Mouse (Mus musculus): Measurements from ENCODE around the gene Celf2. TPM values are rescaled to one million over a fixed set of nuclear protein-coding genes. Genes with fewer than 3 reads are reported as not detected.

The Celf2 gene
- polyA plus RNA-seq, 1 experiment = 68.7 TPM

DNA sequence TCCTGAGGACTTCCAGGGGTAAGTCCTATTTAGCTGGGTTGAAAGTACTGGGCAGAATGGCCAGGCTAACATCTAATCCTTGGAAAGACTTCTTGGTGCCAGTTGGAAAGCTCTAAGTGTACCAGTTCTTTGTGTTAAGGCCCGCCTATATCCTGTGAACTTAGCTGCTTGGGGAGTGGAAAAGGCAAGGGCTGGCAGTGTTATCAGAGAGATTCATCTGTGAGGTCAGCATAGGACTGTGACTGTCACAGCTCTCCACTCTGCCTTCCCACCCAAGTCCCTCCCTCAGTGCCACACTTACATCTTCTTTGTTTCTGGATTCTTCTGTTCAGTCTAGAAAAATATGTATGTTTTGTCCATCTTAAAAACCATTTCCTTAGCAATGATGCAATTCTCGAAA is 935.7 kb downstream of the Celf2 start:
- TF ChIP-seq CTCF (IDR thresholded peaks at IDR 0.05; ENCODE audit: borderline replicate concordance, insufficient read depth, low read depth, low read length) (no peak), POLR2A (IDR thresholded peaks at IDR 0.05; ENCODE audit: borderline replicate concordance, insufficient read depth, low read length) (no peak)
- WGBS = 79% methylated on average over 2 of the region's 2 CpGs
- Histone ChIP-seq H3K4me1 (ENCODE audit: control insufficient read depth, insufficient read depth, low read length) (no peaks in the 10 kb centered on the region), H3K4me3 (replicated peaks; ENCODE audit: insufficient read depth, low read depth, low read length) (no peak overlapping the region), H3K27me3 (ENCODE audit: control insufficient read depth, insufficient read depth, low read length) (no peaks in the 10 kb centered on the region), H3K27ac (ENCODE audit: insufficient read depth, low read length) (no peak overlapping the region)
- DNase-seq = no peak

DNA sequence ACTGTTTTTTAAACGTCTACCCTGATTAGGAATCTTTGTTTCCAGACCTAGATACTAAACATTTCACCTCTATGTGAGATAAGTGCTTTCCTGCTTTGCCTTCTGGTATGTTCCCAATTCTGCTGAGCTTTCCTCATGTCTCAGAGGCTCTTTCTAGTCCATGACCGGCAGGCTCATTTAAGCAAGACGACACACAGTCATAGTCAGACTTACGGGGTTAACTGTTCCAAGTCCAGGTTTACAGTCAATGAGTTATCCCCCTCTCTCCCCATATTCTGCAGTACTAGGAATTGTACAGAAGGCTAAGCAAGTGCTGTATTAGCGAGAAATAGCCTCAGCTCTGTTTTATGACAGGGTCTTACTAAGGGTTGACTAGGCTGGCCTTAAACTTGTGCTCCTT is 936.4 kb downstream of the Celf2 start:
- WGBS = 78% methylated on average over 5 of the region's 5 CpGs
- Histone ChIP-seq H3K4me1 (ENCODE audit: control insufficient read depth, insufficient read depth, low read length) (no peaks in the 10 kb centered on the region), H3K27me3 (ENCODE audit: control insufficient read depth, insufficient read depth, low read length) (no peaks in the 10 kb centered on the region), H3K27ac (ENCODE audit: insufficient read depth, low read length) (no peak overlapping the region), H3K4me3 (replicated peaks; ENCODE audit: insufficient read depth, low read depth, low read length) (no peak overlapping the region)
- no peak for TF ChIP-seq CTCF (IDR thresholded peaks at IDR 0.05; ENCODE audit: borderline replicate concordance, insufficient read depth, low read depth, low read length)
- TF ChIP-seq POLR2A (IDR thresholded peaks at IDR 0.05; ENCODE audit: borderline replicate concordance, insufficient read depth, low read length) = no peak
- no peak for DNase-seq

DNA sequence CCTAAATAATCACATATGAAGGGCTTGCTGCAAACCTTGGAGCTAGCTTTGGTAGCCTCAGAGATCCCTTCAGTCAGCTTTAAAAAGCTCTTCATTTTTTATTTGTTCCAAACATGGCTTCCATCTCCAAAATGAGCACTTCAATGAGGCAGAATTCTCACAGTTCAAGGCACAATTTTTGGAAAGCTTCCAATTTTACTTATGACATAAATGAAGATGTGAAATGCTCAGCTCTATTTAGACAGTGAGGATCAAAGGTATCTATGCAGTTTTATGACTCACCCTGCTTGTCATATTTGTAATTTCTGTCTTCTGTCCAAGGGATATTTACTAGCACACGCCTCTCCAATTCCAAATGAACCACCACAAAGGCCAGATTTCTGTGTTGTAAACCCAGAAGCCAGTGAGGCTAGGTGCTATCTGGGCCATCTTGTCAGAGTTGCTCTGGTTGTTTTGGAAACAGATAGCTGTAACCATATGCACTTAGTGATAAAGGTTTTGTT is 940.3 kb downstream of the Celf2 start:
- Histone ChIP-seq H3K4me1 (ENCODE audit: control insufficient read depth, insufficient read depth, low read length) (no peaks in the 10 kb centered on the region), H3K4me3 (replicated peaks; ENCODE audit: insufficient read depth, low read depth, low read length) (no peak overlapping the region), H3K27ac (ENCODE audit: insufficient read depth, low read length) (no peak overlapping the region), H3K27me3 (ENCODE audit: control insufficient read depth, insufficient read depth, low read length) (no peaks in the 10 kb centered on the region)
- TF ChIP-seq CTCF (IDR thresholded peaks at IDR 0.05; ENCODE audit: borderline replicate concordance, insufficient read depth, low read depth, low read length) (no peak), POLR2A (IDR thresholded peaks at IDR 0.05; ENCODE audit: borderline replicate concordance, insufficient read depth, low read length) (no peak)
- peak in 1 of 2 experiments; percentile 14 for DNase-seq
- WGBS = 66% methylated on average over 1 of the region's 1 CpGs

DNA sequence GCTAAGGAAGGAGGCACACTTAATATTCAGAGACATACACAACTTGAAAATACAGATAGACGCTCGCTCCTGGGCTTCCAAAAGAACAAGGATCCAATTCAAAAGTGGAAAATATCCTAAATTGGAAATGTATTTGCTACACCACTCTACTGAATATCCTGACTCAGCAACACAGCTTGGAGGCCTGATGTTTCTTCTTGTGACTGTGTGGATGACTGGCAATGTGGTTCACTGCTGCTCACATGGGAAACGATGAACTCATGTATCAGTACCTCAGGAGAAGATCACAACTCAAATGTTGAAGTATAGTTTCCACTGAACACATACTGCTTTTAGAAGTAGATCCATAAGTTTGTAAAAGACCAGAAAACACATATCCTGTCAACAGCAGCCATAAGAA is 944.2 kb downstream of the Celf2 start:
- H3K27ac ChIP-seq (ENCODE audit: insufficient read depth, low read length) = no peak overlapping the region
- no peak overlapping the region for H3K4me3 ChIP-seq (replicated peaks; ENCODE audit: insufficient read depth, low read depth, low read length)
- TF ChIP-seq POLR2A (IDR thresholded peaks at IDR 0.05; ENCODE audit: borderline replicate concordance, insufficient read depth, low read length) (no peak), CTCF (IDR thresholded peaks at IDR 0.05; ENCODE audit: borderline replicate concordance, insufficient read depth, low read depth, low read length) (no peak)
- no peak for DNase-seq
- 86% methylated on average over 3 of the region's 3 CpGs for WGBS
- no peaks in the 10 kb centered on the region for H3K27me3 ChIP-seq (ENCODE audit: control insufficient read depth, insufficient read depth, low read length)
- H3K4me1 ChIP-seq (ENCODE audit: control insufficient read depth, insufficient read depth, low read length) = no peaks in the 10 kb centered on the region

DNA sequence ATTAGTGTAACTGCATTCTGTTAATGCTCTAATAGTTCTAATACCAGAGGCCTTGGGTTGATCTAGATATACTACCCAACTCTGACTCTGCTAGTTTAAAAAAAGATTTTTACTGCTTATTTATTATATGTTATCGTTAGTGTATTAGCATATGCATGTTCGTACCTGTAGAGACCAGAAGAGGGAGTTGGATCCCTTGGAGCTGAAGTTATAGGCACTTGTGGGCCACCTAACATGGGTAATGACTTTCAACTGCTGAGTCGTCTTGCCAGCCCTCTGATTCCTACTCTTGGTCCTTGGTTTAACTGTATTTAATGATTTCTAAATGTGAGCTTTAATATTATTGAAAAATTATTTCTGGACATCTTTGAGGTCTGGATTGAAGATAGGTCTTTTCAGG is 948.0 kb downstream of the Celf2 start:
- TF ChIP-seq POLR2A (IDR thresholded peaks at IDR 0.05; ENCODE audit: borderline replicate concordance, insufficient read depth, low read length) = no peak
- TF ChIP-seq CTCF (IDR thresholded peaks at IDR 0.05; ENCODE audit: borderline replicate concordance, insufficient read depth, low read depth, low read length) = no peak
- Histone ChIP-seq H3K4me3 (replicated peaks; ENCODE audit: insufficient read depth, low read depth, low read length) (no peak overlapping the region), H3K4me1 (ENCODE audit: control insufficient read depth, insufficient read depth, low read length) (no peaks in the 10 kb centered on the region), H3K27me3 (ENCODE audit: control insufficient read depth, insufficient read depth, low read length) (no peaks in the 10 kb centered on the region), H3K27ac (ENCODE audit: insufficient read depth, low read length) (no peak overlapping the region)
- 94% methylated on average over 3 of the region's 3 CpGs for WGBS
- no peak for DNase-seq

DNA sequence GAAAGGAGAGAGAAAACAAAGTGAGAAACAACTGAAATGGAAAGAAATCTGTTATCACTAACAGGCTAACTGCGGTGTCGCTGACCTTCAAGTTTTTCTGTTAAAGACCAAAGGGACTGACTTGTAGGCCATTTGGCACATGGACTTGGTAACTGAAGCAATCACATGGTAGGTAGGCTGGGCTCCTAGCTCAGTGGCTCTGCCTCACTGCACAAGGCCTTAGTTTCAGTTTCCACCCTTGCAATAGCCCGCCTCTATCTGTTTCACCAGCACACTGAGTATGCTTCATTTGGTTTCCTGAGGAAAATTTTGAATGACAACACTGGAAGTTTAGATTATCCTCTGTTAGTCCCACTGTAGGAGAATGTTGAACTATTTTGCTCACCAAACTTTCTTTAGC is 948.6 kb downstream of the Celf2 start:
- TF ChIP-seq POLR2A (IDR thresholded peaks at IDR 0.05; ENCODE audit: borderline replicate concordance, insufficient read depth, low read length) (no peak), CTCF (IDR thresholded peaks at IDR 0.05; ENCODE audit: borderline replicate concordance, insufficient read depth, low read depth, low read length) (no peak)
- Histone ChIP-seq H3K4me3 (replicated peaks; ENCODE audit: insufficient read depth, low read depth, low read length) (no peak overlapping the region), H3K27ac (ENCODE audit: insufficient read depth, low read length) (no peak overlapping the region), H3K4me1 (ENCODE audit: control insufficient read depth, insufficient read depth, low read length) (no peaks in the 10 kb centered on the region), H3K27me3 (ENCODE audit: control insufficient read depth, insufficient read depth, low read length) (no peaks in the 10 kb centered on the region)
- no peak for DNase-seq
- WGBS = over 99% methylated on average over 3 of the region's 3 CpGs

DNA sequence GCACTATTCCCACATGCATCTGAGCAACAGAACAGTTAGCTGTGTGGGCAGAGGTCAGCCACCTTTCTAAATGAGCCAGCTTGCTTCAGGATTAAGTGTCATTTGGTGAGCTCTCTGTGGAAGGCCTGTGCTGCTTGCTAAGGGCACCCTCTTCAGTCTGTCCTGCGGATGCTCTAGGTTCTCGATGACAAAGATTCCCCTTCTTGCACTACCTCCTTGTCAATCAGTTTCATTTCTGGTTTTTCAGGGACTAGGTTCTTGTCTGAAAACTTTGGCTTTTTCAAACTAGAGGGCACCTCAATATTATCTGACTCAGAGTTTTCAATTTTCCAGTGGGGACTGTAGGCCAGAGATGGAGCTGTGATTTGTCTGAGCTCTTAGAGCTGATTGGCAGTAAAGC is 949.8 kb downstream of the Celf2 start:
- 96% methylated on average over 2 of the region's 2 CpGs for WGBS
- H3K27me3 ChIP-seq (ENCODE audit: control insufficient read depth, insufficient read depth, low read length) = no peaks in the 10 kb centered on the region
- H3K4me1 ChIP-seq (ENCODE audit: control insufficient read depth, insufficient read depth, low read length) = no peaks in the 10 kb centered on the region
- no peak overlapping the region for H3K27ac ChIP-seq (ENCODE audit: insufficient read depth, low read length)
- TF ChIP-seq CTCF (IDR thresholded peaks at IDR 0.05; ENCODE audit: borderline replicate concordance, insufficient read depth, low read depth, low read length) = no peak
- no peak for TF ChIP-seq POLR2A (IDR thresholded peaks at IDR 0.05; ENCODE audit: borderline replicate concordance, insufficient read depth, low read length)
- no peak for DNase-seq
- no peak overlapping the region for H3K4me3 ChIP-seq (replicated peaks; ENCODE audit: insufficient read depth, low read depth, low read length)

DNA sequence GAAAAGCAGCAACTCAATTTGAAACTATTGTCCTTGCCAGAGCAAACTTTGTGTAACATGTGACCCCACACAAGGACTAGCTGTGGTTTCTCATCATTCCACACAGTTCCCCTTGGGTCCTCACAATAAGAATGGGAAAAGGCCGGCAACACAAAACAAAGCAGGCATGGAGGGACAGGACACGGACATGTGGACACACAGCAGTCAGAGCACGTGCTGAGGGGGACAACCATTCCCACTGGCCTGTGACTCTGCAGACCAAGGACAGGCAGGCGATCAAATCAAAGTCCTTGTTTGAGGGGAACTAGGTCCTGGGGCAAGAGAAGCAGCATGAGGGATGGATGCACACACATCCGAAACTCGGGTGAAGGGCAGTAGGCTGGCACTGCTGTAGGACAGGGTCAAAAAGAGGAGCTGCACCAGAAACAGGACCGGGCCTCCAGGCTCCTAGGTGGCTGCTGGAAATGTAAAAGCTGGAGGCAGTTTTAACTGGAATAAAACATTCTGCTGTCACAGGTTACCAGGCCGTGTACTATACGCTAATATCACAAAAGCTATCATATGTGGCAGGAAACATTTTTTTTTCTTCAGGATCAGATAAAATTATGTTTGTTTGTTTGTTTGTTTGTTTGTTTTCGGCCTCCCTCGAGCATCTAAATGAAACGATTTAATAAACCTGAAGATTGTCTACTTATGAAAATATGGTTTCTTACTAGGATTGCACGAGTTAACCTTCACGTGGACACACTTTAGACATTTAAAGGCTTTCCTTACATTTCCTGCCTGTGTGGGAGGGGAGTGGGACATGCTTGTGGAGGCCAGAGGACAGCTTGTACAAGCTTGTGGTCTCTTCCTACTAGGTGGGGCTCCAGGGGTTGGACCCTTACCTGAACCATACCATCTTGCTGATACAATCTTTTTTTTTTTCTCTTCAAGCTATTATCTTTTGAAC is 950.8 kb downstream of the Celf2 start:
- TF ChIP-seq CTCF (IDR thresholded peaks at IDR 0.05; ENCODE audit: borderline replicate concordance, insufficient read depth, low read depth, low read length) (no peak), POLR2A (IDR thresholded peaks at IDR 0.05; ENCODE audit: borderline replicate concordance, insufficient read depth, low read length) (no peak)
- 83% methylated on average over 14 of the region's 14 CpGs for WGBS

More for the DNA sequence above, 950.8 kb downstream of the Celf2 start:
- no peak for DNase-seq
- Histone ChIP-seq H3K4me1 (ENCODE audit: control insufficient read depth, insufficient read depth, low read length) (no peaks in the 10 kb centered on the region), H3K27me3 (ENCODE audit: control insufficient read depth, insufficient read depth, low read length) (no peaks in the 10 kb centered on the region), H3K27ac (ENCODE audit: insufficient read depth, low read length) (no peak overlapping the region), H3K4me3 (replicated peaks; ENCODE audit: insufficient read depth, low read depth, low read length) (no peak overlapping the region)

Measured in cerebellum, adult 2 months (tissue).